Mouse (Mus musculus): ENCODE measurements around the gene Rab7b.

Gene Rab7b

GRCm38 (mm10) chr1:131695308-131695707, 6.8 kb downstream of the Rab7b start:
- DNase-seq (ENCODE audit: low read depth, low spot score) = no peak

GRCm38 (mm10) chr1:131696325-131696724, 7.8 kb downstream of the Rab7b start:
- DNase-seq (ENCODE audit: low read depth, low spot score) = no peak

- DNase-seq (ENCODE audit: low read depth, low spot score) = no peak
These were observed 10.3 kb downstream of the Rab7b start for GRCm38 (mm10) chr1:131698770-131699169.

GRCm38 (mm10) chr1:131699642-131700041, 11.1 kb downstream of the Rab7b start:
- no peak for DNase-seq (ENCODE audit: low read depth, low spot score)

GRCm38 (mm10) chr1:131700447-131700846, 12.0 kb downstream of the Rab7b start:
- DNase-seq (ENCODE audit: low read depth, low spot score) = no peak

- DNase-seq (ENCODE audit: low read depth, low spot score) = no peak
These were observed 12.9 kb downstream of the Rab7b start for GRCm38 (mm10) chr1:131701391-131701790.

- no peak for DNase-seq (ENCODE audit: low read depth, low spot score)
These were observed 13.7 kb downstream of the Rab7b start for GRCm38 (mm10) chr1:131702094-131702766.

GRCm38 (mm10) chr1:131703482-131703881, 15.0 kb downstream of the Rab7b start:
- DNase-seq (ENCODE audit: low read depth, low spot score) = no peak

GRCm38 (mm10) chr1:131708338-131708737, 19.8 kb downstream of the Rab7b start:
- peak; percentile 12 for DNase-seq (ENCODE audit: low read depth, low spot score)

GRCm38 (mm10) chr1:131711518-131711917, 23.0 kb downstream of the Rab7b start:
- no peak for DNase-seq (ENCODE audit: low read depth, low spot score)

GRCm38 (mm10) chr1:131712386-131712785, 23.9 kb downstream of the Rab7b start:
- peak; percentile 87 for DNase-seq (ENCODE audit: low read depth, low spot score)

GRCm38 (mm10) chr1:131714388-131715337, 26.2 kb downstream of the Rab7b start:
- no peak for DNase-seq (ENCODE audit: low read depth, low spot score)

GRCm38 (mm10) chr1:131718952-131719694, 30.6 kb downstream of the Rab7b start:
- no peak for DNase-seq (ENCODE audit: low read depth, low spot score)

GRCm38 (mm10) chr1:131721989-131722388, 33.5 kb downstream of the Rab7b start:
- DNase-seq (ENCODE audit: low read depth, low spot score) = no peak

- DNase-seq (ENCODE audit: low read depth, low spot score) = no peak
These were observed 35.1 kb downstream of the Rab7b start for GRCm38 (mm10) chr1:131723549-131723948.

GRCm38 (mm10) chr1:131726586-131726985, 38.1 kb downstream of the Rab7b start:
- no peak for DNase-seq (ENCODE audit: low read depth, low spot score)

- no peak for DNase-seq (ENCODE audit: low read depth, low spot score)
These were observed 42.3 kb downstream of the Rab7b start for GRCm38 (mm10) chr1:131730639-131731437.

GRCm38 (mm10) chr1:131733474-131734180, 45.1 kb downstream of the Rab7b start:
- DNase-seq (ENCODE audit: low read depth, low spot score) = no peak

GRCm38 (mm10) chr1:131734657-131735273, 46.3 kb downstream of the Rab7b start:
- no peak for DNase-seq (ENCODE audit: low read depth, low spot score)

GRCm38 (mm10) chr1:131736494-131736893, 48.0 kb downstream of the Rab7b start:
- no peak for DNase-seq (ENCODE audit: low read depth, low spot score)

All from forelimb bud, embryonic 11.5 days (tissue).